Mouse (Mus musculus): ENCODE results near the gene Trmt44.

- TF ChIP-seq GATA1 (IDR thresholded peaks at IDR 0.05; ENCODE audit: borderline replicate concordance, low read length) (no peak), FLI1 (IDR thresholded peaks at IDR 0.05; ENCODE audit: low read length) (no peak)
These were observed 11.4 kb downstream of the Trmt44 start for GRCm38 (mm10) chr5:35563449-35563848.

All from megakaryocyte, embryonic 14.5 days (primary cell).